Mouse (Mus musculus): ENCODE measurements around the gene Sox10.

DNA sequence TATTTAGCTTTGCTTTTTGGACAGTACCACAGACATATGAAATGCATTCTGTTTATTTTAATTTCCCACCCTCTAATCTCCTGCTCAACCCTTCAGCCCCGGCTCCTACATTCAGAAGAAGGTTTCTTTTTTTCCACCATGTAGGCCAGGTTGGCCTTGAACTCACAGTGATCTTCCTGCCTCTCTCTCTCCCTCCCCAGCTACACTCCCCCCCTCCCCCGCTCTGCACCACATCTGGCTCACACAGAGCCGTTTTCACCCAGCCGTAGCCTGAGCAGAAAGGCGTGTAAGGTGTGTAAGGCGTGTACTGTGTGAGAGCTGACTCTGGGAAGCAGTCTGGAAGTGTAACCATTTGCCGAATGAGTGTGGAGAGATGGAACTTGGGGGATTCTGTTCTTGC lies 35.7 kb downstream of the Sox10 start:
- no peak for TF ChIP-seq GATA1 (IDR thresholded peaks at IDR 0.05; ENCODE audit: borderline replicate concordance, low read length)
- TF ChIP-seq CTCF (IDR thresholded peaks at IDR 0.05; ENCODE audit: low read depth, low read length) = no peak
